Mouse (Mus musculus) megakaryocyte-erythroid progenitor cell, adult 5-6 weeks (primary cell): ENCODE measurements around the gene Calcb. TPM values are rescaled to one million over a fixed set of nuclear protein-coding genes. Genes with fewer than 3 reads are reported as not detected.

Experiments used
- ATAC-seq: replicated peaks from 2 replicates; pipeline ENCODE4 v1.8.0; 2016; ENCODE audit warnings: mild to moderate bottlenecking, inconsistent platforms; ENCODE audit not compliant: severe bottlenecking, poor library complexity, low FRiP score, low TSS enrichment
- total RNA-seq, 2 experiments: library from RNA; stranded (forward) in 1 of 2; stranded (reverse) in 1 of 2; fragments of 200-1000, 215-1000 nt in 1 of 2; fragments of >200 nt in 1 of 2; fragmentation: Nextera tagmentation in 1 of 2; gene quantifications; 2 replicates each; pipeline ENCODE4 v1.2.3; 2014 to 2017

Gene Calcb
- total RNA-seq (2014; fragmentation: Nextera tagmentation) (not detected in 2 replicates), total RNA-seq (2017) (not detected in 2 replicates)

DNA sequence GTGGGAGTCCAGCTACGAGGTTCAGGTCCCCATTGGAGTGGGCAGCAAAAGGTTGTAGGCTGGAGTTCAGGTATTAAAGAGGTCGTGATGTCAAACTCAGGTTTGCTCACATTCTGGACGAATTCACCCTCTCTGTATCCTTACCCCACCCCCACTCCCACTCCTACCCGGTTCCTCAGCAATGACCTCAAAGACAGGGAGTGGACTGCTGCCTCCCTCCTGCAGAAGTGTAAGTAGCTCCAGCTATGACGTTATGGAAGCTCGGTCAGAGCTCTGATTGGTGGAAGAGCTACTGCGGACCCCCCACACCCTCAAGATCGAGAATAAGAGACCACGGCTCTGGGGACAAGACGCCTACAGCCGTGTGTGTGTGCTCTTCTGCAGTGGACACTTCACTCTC, at the start of gene Calcb:
Calcb (plus strand) TSS at position 344 of the 400 bp plus-strand sequence.
- ATAC-seq: 0 out of 2 replicates have a peak, but pooled peaks have one; percentile 15

DNA sequence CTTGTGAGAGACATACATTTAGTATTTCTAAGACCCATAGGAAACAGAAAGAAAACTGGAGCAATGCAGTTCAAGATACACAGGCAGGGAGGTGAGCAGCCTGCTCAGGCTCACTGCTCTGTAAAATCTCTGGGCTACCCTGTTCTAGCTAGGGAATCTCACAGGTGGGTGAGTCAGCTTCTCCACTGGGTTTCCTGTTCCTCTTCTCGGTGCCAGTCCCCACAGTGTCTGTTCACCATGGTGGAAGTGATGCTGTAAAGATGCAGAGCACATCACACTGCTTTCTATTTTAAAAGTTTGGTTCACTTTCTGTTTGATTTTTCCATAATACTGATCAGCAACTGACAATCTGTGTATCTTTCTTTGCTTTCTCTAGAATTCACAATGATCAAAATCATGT, 47.0 kb upstream of the Calcb start:
- ATAC-seq: no peak

- 0 out of 2 replicates have a peak, but pooled peaks have one; percentile 43 for ATAC-seq
Observed at GRCm38 (mm10) chr7:114672697-114673096, 45.7 kb upstream of the Calcb start.

GRCm38 (mm10) chr7:114692339-114692738, 26.1 kb upstream of the Calcb start:
- peak; percentile 65; the same call in 1 of the 2 replicates for ATAC-seq

DNA sequence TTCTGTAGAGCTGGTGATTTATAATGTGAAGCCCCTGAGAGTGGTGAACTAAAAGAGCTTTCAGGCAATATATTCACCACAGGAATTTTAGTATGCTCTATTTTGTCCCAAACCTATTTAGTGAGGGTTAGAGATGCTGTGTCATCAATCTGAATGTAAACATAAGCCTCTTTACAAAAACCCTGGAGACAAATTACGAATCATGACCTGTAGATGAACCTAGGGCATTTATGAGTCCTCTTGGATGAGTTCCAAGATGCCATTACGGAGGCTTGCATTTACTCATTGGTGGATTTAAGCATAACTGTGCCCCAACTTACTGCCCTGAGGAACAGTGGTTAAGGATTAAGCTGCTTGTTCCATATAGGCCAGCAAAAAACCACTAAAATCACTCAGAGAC, 17.6 kb upstream of the Calcb start:
- ATAC-seq: no peak

GRCm38 (mm10) chr7:114706716-114707115, 11.7 kb upstream of the Calcb start:
- no peak for ATAC-seq

DNA sequence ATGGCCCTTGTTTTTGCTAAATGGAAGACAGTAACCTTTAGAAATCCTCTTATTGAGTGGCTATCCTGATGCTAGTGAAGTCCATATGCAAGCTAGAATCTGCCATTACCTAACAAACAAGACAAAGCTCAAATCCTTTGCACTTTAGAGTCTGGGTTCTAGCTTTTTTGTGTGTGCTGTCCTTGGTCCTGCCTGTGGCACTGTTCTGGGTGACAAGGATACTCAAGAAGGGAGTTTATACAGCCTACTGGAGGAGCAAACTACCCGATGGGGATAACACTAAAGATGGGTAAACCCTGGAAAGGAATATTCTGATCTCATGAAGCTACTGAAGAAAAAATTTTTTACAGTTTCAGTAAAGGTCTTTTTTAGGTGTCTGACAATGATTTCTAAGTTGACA, 11.0 kb upstream of the Calcb start:
- ATAC-seq: no peak

DNA sequence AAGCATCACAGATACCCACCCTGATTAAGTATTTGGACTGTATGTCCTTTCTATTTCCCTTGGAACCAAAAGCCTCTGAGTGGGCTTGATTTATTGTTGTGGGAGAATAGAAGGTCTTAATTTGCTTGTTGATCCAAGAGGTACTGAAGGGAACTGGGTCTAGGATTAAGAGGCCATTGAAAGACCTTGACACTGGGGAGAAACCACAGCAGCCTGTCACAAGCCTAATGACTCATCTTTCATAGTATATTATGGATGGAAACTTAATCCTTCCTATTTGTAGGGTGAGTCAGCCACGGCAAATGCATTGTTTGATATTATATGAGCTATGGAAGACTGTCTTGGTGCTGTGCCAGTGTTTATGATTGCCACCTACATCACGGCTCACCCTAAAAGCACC, 8.0 kb upstream of the Calcb start:
- ATAC-seq: no peak

DNA sequence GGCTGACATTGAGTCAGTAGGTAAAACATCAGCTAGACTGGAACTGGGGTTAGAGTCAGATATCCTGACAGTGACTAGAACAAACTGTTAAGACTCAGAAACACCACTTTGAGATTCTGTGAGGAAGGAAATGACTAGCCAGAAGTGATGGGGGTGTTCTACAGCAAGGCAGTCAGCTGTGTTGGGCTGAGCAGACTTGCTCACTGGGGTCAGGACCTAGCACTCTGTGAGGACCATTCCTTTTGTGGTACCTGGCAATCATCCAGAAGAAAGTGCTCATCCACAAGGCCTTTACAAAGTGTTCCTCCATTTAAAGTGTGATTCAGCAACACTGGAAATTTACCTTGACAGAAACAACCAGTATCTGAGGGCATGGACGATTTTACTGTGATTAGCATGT, 5.9 kb upstream of the Calcb start:
- ATAC-seq: no peak

DNA sequence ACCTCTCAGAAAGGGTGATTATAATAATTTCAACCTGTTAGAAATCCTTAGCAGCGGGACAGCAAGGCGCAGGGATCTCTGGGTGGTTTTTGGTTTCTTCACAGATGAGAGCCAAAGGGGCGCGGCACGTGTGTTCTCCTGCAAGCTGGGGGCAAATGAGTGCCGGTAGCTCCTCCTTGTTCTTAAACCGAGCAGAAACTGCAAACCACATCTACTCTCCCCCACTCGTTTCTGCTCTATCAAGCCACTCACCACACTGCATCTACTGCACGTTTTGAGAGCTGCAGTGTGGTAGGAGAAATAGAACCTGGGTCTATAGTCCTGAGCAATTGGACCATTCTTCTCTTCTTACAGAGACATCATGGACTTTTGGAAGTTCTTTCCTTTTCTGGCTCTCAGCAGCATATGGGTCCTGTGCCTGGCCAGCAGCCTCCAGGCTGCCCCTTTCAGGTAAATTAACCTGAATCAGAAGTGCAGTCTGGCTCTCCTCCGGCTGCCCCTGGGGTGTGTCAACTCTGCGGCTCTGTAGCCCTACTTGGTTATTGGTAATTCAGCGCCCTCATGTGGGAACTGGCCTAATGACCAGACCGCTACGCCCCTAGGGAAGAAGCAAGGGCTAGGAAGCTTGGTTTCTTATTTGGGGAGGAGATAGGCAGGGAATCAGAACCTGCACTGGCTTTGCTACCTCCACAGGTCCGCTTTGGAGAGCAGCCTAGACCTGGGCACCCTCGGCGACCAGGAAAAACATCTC, 1.1 kb downstream of the Calcb start:
- peak; percentile 69 for ATAC-seq

DNA sequence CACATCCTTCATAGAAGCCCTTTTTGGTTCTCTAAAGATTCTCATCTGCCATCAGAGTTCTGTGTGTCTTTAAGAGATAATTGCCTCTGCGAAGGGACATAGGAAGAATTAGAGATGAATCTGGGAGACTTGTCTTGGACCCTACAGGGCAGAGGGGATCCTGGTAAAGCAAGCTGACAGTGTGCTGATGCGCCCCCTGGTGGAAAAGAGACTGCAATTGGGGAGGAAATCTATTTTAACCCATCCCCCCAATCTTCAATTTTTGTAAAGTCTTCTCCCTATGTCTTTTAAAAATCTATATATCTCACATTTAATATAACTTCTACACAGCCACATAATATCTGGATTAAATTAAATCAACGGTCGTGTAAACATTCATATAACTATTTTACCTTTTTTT, 11.3 kb downstream of the Calcb start:
- ATAC-seq: peak; percentile 65; the same call in 1 of the 2 replicates

DNA sequence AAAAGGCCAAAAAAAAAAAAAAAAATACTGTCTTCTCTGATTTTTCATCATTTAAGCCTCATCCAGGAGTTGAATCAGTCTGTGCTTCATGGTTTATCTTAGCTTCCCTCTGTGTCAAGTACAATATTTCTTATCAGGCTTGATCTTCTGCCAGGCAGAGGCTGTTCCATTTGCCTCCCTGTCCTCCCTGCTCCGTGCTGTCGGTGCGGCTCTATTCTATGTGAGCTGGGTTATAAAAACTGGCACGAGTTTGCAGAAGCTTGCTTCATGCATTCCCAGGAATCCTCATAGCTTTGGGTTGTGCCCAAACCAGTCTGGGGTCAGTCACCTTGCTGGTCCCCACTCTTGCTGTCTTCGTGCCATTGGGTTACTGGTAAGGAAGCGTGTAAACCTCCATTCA, 12.7 kb downstream of the Calcb start:
- ATAC-seq: peak; percentile 65; the same call in 1 of the 2 replicates

DNA sequence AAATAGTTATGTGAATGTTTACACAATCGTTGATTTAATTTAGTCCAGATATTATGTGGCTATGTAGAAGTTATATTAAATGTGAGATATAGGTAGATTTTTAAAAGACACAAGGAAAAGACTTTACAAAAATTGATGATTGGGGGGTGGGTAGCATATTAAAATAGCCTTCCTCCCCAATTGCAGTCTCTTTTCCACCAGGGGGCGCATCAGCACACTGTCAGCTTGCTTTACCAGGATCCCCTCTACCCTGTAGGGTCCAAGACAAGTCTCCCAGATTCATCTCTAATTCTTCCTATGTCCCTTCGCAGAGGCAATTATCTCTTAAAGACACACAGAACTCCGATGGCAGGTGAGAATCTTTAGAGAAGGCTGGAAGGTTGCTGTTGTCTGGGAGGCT, 13.3 kb downstream of the Calcb start:
- ATAC-seq: 0 out of 2 replicates have a peak, but pooled peaks have one; percentile 63

DNA sequence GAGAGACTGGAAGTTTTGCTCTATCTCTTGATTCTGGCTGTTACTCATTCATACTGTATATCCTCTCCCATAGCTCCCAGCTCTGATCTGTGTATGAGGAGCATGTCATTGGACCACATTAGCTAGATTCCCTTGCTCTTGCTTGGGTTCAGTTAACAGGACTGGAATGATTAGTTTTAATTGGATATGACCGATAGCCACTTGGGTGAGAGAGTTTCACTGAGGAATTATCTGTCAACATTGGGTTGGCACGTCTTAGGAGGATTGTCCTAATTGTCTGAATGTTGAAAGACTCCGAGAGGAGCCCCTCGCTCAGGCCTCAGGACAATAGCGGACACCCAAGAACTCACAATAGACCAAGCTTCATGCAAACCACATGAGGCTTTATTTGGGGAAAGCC, 17.8 kb downstream of the Calcb start:
- ATAC-seq: no peak

- no peak for ATAC-seq
Observed at GRCm38 (mm10) chr7:114738166-114738565, 19.7 kb downstream of the Calcb start.

GRCm38 (mm10) chr7:114740360-114741165, 22.1 kb downstream of the Calcb start:
- 0 out of 2 replicates have a peak, but pooled peaks have one; percentile 52 for ATAC-seq

DNA sequence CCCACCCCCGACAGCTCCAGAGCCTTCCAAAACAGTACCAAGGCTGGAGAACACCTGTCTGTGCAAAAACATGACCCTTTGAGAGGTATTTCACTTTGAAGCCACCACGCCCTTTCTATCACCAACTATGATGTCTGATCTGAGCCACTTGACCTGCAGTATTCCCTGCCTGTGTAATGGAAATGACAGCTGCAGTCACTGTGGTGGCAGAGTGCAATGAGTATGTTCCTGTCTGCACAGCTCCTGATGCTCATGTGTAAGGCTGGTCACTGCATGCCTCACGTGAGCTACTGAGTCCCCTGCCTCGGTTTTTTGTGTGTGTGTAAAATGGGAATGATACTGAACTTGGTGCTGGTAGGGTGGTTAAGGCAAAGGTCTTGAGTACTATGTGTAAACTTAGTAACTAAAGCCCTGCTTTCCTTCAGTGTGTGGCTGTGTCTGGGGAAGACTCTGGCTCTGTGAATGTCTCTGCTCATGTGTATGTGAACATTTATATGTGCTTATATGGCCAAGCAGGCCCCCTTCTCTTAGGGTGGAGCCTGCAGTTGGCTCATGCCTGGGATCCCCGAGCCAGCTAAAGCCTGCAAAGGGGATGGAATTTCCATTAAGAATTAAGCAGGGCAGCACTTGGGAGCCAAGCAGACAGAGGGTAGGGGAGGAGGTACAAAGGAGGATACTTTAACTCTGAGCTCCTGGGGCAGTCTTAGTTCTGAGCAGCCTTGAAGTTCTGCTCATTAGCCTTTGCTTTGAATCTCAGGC, 24.8 kb downstream of the Calcb start, which contains the start of gene Insc:
Insc (plus strand) TSS at position 673 of the 759 bp plus-strand sequence.
- ATAC-seq: no peak

- no peak for ATAC-seq
Observed at GRCm38 (mm10) chr7:114744639-114745245, 26.3 kb downstream of the Calcb start.
